Mouse (Mus musculus) neural tube, embryonic 13.5 days (tissue): ENCODE data around the gene Mapk1. TPM values are rescaled to one million over a fixed set of nuclear protein-coding genes. Genes with fewer than 3 reads are reported as not detected.

Experiments
- ATAC-seq: fragments of 200-750 bp; cut with Nextera tagmentation; 2 replicates; pipeline ENCODE4 v1.8.0; 2017; ENCODE audit warnings: low read depth, mild to moderate bottlenecking, moderate TSS enrichment, moderate library complexity
- H3K27ac ChIP-seq: fragments of 300-500 bp; sonication (generic); replicated peaks from 2 replicates; pipeline ENCODE4 v1.5.1; 2015; ENCODE audit warnings: moderate library complexity, mild to moderate bottlenecking, inconsistent platforms
- H3K27me3 ChIP-seq: fragments of 300-500 bp; sonication (generic); 2 replicates; pipeline ENCODE4 v1.6.1; 2015; ENCODE audit warnings: mild to moderate bottlenecking, inconsistent platforms
- H3K36me3 ChIP-seq: fragments of 300-500 bp; sonication (generic); 2 replicates; pipeline ENCODE4 v1.6.1; 2015; ENCODE audit warnings: mild to moderate bottlenecking, inconsistent platforms
- H3K4me1 ChIP-seq: fragments of 300-500 bp; sonication (generic); replicated peaks from 2 replicates; pipeline ENCODE4 v1.6.1; 2015; ENCODE audit warnings: inconsistent platforms
- H3K4me2 ChIP-seq: fragments of 300-500 bp; sonication (generic); 2 replicates; pipeline ENCODE4 v1.6.1; 2015; ENCODE audit warnings: inconsistent platforms, mild to moderate bottlenecking, moderate library complexity
- H3K4me3 ChIP-seq: fragments of 300-500 bp; sonication (generic); 2 replicates; pipeline ENCODE4 v1.5.1; 2015; ENCODE audit warnings: mild to moderate bottlenecking, inconsistent platforms
- H3K9ac ChIP-seq: fragments of 300-500 bp; sonication (generic); 2 replicates; pipeline ENCODE4 v1.6.1; 2015; ENCODE audit warnings: moderate library complexity, mild to moderate bottlenecking, inconsistent platforms
- H3K9me3 ChIP-seq: fragments of 300-500 bp; sonication (generic); 2 replicates; pipeline ENCODE4 v1.6.1; 2016; ENCODE audit warnings: inconsistent platforms
- WGBS: fragments of 180-500 bp; shearing (Covaris S2); methylation state at CpG from one replicate; pipeline ENCODE4 v1.1.7; 2015; 5-methylcytosine and 5-hydroxymethylcytosine counted together
- polyA plus RNA-seq: library from polyadenylated mRNA; unstranded; fragments of >200 nt; fragmentation: Nextera tagmentation; extraction: Ambion mirVana; gene quantifications from 2 replicates; pipeline ENCODE4 v1.2.1, GENCODE M21; 2015

Gene Mapk1
- polyA plus RNA-seq, 1 experiment from 2014 or later, result 180 TPM

DNA sequence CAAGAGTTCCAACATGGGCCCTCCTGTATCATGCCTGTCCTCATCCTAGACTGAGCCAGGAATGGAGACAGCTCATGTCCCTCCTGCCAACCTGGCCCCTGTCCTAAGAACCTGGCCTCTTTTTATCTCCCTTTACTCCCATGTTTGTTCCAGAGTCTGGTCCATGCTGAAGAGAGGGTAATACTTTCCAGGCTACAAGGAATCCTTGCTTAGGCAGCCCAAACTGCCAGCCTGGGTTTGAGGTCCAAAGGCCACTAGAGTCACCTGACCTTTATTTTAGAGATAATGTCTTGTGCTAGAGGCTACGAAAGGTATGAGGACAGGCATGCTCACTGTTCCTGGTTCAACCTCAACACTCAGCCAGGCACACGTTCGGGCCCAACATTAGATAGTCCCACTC lies 113.8 kb downstream of the Mapk1 start:
- H3K4me2 ChIP-seq, result no peak overlapping the region
- 98% methylated on average over 3 of the region's 3 CpGs for WGBS

More for the DNA sequence above, 113.8 kb downstream of the Mapk1 start:
- Histone ChIP-seq H3K4me1 (no peaks in the 10 kb centered on the region), H3K27ac (no peak overlapping the region), H3K9me3 (no peaks in the 10 kb centered on the region), H3K27me3 (no peaks in the 10 kb centered on the region), H3K4me3 (no peak overlapping the region), H3K36me3 (peaks cover 98% of the 10 kb centered on the region), H3K9ac (no peak overlapping the region)
- no peak for ATAC-seq

Other genes with a start within 250 kb of the Mapk1 start
- gene Spag6l, start 153.9 kb upstream of the Mapk1 start, polyA plus RNA-seq, result 9.7 and 10.5 TPM in 2 replicates
- gene Igll1, start 119.4 kb upstream of the Mapk1 start, polyA plus RNA-seq, result 0.22 TPM in 1 of 2 replicates, not detected in the other
- gene Top3b, start 112.6 kb upstream of the Mapk1 start, polyA plus RNA-seq, result 65.0 and 66.5 TPM in 2 replicates
- 1.2 and 2.1 TPM in 2 replicates for gene Vpreb1, start 112.5 kb upstream of the Mapk1 start, polyA plus RNA-seq
- gene Ppm1f, start 86.9 kb upstream of the Mapk1 start, polyA plus RNA-seq, result 22.7 and 24.7 TPM in 2 replicates
- 81.2 and 94.0 TPM in 2 replicates for gene Ypel1, start 86.3 kb downstream of the Mapk1 start, polyA plus RNA-seq
- 154 and 157 TPM in 2 replicates for gene Ppil2, start 127.9 kb downstream of the Mapk1 start, polyA plus RNA-seq
- gene 2610318N02Rik, start 141.8 kb downstream of the Mapk1 start, polyA plus RNA-seq, result 25.8 and 26.0 TPM in 2 replicates
- gene Sdf2l1, start 149.0 kb downstream of the Mapk1 start, polyA plus RNA-seq, result 51.1 and 67.2 TPM in 2 replicates
- gene Ydjc, start 161.2 kb downstream of the Mapk1 start, polyA plus RNA-seq, result 31.1 and 39.7 TPM in 2 replicates
- gene Ccdc116, start 163.8 kb downstream of the Mapk1 start, polyA plus RNA-seq, result 2.3 and 2.5 TPM in 2 replicates
- gene Ube2l3, start 219.3 kb downstream of the Mapk1 start, polyA plus RNA-seq, result 326 and 357 TPM in 2 replicates
- gene Rimbp3, start 225.2 kb downstream of the Mapk1 start, polyA plus RNA-seq, result 1.5 TPM in 2 replicates